Mouse (Mus musculus) embryo, embryonic 10 days (tissue): ENCODE measurements around the gene Col15a1.

Experiments
- DNase-seq: peaks from one replicate; pipeline ENCODE4 v3.0.0-alpha.2; 2015; ENCODE audit warnings: low spot score

Gene Col15a1

DNA sequence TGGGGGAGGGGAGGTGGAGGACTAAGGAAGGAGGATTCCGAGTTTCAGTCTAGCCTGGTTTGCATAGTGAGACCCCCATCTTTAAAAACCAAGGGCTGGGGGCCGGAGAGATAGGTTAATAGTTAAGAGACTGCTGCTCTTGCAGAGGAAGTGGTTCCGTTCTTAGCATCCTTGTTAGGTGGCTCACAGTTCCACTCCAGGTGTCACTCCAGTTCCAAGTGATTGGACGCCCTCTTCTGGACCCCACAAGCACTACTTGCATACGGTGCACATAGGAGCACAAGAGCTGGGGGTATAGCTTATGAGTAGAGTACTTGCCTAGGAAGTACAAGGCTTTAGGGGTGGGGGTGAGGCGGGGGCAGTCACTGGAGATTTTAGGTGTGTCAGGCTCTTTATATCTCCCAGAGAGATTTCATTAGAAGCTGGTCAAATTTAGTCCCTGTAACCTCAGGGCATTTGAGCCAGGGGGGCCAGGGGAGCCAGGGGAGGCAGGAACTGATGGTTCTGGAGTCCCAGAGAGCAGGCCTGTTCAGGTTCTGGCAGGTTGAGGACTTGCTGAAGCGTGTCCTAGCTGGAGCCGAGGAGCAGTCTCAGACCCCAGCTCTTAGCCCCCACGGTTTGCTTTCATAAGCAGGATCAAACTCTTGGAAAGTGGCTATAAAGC lies 143.6 kb downstream of the Col15a1 start:
- peak; percentile 83 for DNase-seq

GRCm38 (mm10) chr4:47352061-47352661 lies 144.2 kb downstream of the Col15a1 start:
- DNase-seq: peak; percentile 76

DNA sequence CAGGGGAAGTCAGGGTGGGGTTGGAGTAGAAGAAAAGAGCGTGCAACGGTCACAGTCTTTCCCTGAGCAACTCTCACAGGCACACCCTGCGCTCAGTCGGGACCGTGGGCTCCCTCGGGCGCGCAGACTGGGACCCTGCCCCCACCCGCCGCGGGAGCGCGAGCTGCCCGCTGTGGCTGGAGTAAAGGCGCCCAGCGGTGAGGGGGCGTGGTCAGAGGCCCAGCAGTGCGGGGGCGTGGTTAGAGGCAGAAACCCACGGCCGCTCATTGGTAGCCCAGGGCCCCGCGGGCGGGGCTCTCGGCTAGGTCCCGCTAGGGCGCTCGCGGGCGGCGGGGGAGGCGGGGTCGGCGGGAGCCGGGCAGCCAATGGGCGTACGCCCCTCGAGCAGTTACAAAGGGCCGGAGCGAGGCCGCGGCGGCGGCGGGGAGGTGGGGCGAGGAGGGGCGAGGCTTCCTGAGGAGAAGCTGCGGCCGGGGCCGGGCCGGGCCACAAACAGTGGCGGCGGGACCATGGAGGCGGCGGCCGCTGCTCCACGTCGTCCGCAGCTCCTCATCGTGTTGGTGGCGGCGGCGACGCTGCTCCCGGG lies 144.9 kb downstream of the Col15a1 start, which contains the start of gene Tgfbr1:
Gene Tgfbr1, plus strand, starts transcription at position 420 of the 586 bp plus-strand sequence.
- peak; percentile 96 for DNase-seq

DNA sequence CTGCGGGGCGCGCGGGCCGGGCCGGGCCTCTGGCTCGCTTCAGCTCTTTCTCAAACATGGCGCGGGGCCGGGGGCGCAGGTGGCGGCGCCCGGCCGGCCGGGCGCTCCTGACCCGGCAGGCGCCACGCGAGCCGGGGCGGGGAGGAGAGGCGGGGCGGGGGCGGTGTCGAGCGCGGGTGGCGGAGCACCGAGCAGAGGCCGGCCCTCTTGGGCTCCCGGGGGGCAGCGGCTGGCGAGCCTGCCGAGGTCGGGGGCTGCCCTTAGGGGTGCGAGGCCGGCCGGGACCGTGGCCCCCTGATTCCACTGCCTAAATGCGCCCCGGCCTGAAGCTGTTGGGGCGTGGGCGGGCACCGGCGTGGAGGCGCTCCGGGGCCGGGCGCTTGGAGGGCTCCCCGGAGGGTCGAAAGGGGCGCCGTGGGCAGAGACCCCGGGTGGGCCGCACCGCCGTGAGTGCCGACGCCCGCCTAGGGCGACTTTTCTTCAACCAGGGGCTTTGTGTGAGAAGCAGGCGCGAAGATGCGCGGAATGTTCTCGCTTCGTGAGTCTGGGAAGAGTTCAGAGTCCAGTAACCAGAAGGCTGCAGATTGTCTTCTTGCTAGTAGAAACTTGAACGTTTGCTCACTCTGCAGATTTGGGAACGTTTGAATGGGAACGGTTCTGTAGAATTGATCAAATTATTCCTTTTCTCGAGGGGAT lies 145.6 kb downstream of the Col15a1 start:
- DNase-seq: peak; percentile 73

DNA sequence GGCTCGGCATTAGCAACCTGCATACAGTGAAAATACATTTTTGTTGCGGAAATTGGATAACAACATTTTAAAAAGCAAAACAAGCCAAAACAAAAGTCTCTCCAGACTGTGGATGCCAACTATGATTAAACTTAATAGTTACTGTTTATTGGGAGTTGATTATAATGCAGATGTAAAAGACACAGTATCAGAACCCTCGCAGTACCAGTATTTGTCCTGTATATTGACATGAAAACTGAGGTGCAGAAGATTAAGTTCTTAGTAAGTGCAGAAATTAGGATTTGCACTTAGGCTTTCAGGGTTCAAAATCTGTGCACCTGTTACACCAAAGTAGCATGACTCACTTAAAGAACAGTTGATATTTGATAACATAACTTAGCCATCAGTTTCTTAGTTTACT lies 146.3 kb downstream of the Col15a1 start:
- DNase-seq: no peak

DNA sequence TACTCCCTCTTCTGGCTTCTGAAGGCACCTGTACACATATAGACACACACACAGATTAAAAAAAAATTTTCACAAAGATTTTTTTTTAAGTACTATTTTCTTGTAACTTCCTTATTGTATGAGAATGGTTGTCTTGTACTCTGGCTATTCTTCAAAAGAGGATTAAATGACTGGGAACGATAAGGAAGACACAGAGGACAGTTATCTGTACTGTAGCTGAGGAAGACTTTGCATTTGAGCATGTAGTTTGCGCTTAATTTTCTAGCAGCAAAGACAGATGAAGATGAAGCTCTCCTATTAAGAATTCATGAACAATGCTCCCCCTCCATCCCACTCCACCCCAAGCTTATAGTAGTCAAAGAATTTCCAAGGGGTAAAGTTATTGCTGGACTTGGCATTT lies 154.7 kb downstream of the Col15a1 start:
- DNase-seq: no peak
